Mouse (Mus musculus): ENCODE results near the gene Ttc28.
A peak's percentile ranks its signal among the peaks of the same experiment; 100 is the strongest.

The Ttc28 gene

GRCm38 (mm10) chr5:110960067-110960466 lies 80.5 kb downstream of the Ttc28 start:
- no peak for DNase-seq (ENCODE audit: low spot score in 2 of 2)

DNA sequence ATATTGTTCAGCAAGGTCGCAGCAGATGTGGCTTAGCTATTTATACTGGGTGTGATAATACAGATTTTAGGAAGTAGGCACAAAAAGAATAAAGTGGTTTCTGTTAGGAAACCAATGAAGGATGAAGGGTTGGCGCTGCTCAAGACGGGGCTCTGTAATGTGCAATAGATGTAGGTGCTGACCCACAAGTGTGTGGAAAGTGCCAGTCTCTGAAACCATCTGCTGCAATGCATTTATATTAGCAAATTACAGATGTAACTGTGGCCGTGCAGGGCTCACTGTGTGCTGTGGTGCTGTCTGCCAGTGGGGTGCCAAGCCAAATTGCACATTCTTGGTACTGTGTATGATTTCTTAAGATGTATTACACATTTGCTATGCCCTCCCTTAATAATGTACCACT lies 81.3 kb downstream of the Ttc28 start:
- no peak for DNase-seq (ENCODE audit: low spot score in 2 of 2)

- no peak for DNase-seq (ENCODE audit: low spot score in 2 of 2)
Observed at GRCm38 (mm10) chr5:110967483-110968055, 88.0 kb downstream of the Ttc28 start.

GRCm38 (mm10) chr5:110968566-110968965 lies 89.0 kb downstream of the Ttc28 start:
- DNase-seq (ENCODE audit: low spot score in 2 of 2): no peak

DNA sequence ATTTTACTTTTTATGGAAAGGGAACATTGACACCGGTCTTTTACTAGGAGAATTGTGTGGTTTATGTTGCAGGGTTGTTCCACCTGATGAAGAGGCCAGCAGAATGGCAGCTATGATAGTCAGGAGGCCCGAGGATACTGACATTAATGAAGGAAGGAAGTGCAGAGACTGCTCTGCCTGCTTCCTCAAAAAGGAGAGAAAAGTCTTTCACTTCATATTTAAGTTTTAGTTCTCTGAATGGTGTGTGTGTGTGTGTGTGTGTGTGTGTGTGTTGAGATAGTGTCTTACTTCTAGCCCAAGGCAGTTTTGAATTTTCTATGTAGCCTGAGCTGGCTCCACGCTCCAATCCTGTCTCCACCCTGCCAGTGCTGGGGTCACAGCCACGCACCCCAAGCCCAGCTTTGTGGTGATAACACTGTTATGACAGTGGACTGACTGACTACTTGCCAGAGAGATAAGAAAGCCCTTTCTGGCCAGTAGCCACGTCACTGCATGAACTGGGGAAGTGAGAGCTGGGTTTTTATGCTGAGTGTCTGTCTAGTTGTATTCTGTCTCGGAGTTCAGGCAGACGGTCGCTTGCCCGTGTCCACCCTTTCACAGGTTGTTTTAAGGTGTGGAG lies 90.7 kb downstream of the Ttc28 start:
- DNase-seq (ENCODE audit: low spot score in 2 of 2): peak in 1 of 2 experiments; percentile 17

- DNase-seq (ENCODE audit: low spot score in 2 of 2): no peak
Observed at GRCm38 (mm10) chr5:110976721-110977120, 97.1 kb downstream of the Ttc28 start.

- no peak for DNase-seq (ENCODE audit: low spot score in 2 of 2)
Observed at GRCm38 (mm10) chr5:110977796-110978195, 98.2 kb downstream of the Ttc28 start.

GRCm38 (mm10) chr5:110978461-110978860 lies 98.9 kb downstream of the Ttc28 start:
- DNase-seq (ENCODE audit: low spot score in 2 of 2): peak in 1 of 2 experiments; percentile 47

DNA sequence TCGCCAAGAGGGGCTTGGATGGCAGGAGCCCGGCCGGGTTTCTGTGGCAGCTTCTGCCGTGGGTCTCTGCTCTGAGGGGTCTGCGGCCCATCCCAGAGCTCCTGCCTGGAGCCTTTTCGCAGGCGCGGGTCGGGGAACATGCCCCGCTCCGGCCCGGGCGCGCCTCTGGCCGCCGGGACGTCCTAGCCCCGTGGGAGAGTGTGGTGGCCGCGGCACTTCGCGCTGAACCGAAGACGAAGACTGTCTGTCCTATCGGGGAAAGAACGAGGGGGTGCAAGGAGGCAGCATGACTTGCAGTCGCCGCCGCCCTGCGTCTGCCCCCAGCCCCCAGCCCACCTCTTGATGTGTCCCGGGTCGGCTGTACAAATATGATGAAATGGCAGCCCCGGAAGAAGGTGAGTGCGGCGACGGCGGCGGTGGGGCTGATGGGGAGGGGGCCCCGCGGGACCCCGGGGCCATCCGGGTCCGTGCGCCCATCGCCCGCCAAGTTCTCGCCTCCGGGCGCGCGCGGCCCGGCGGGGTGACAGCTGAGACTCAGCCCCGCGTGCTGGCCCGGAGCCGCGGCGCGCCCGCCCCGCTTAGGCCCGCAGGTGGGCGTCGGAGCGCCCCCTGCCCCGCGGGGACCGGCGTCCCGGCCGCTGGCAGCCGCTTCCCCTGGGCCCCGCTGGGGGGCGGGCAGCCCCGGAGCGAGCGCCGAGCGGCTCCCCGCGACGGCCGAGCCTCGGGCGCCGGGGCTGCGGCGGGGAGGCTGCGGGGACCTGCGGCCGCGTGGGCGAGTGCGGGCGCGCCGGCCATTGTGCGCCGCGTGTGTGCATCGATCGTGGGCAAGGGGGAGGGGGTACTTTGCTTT lies 99.6 kb downstream of the Ttc28 start:
- peak in 1 of 2 experiments; percentile 24 for DNase-seq (ENCODE audit: low spot score in 2 of 2)

DNA sequence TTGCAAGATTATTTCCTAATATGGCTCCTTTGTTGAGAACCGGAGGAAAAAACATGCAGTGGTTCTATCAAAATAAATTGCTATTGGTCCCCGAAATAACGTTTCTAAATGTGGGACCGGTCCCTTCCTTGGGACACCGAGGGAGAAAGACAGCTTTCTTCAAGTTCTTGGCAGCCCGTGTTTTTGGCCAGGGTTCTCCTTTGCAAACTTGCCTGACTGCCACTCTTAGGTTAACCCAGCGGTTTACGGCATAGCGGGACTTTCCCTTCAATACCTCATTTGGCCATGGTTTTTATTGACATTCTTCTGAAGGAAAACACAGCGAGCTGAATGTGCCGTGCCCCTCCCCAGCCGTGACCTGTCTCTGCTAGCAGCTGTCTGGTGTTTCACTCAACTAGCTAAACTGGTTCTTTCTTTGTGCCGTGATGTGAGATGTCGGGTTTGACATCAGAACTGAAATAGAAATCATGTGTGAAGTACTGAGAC lies 100.3 kb downstream of the Ttc28 start:
- no peak for DNase-seq (ENCODE audit: low spot score in 2 of 2)

DNA sequence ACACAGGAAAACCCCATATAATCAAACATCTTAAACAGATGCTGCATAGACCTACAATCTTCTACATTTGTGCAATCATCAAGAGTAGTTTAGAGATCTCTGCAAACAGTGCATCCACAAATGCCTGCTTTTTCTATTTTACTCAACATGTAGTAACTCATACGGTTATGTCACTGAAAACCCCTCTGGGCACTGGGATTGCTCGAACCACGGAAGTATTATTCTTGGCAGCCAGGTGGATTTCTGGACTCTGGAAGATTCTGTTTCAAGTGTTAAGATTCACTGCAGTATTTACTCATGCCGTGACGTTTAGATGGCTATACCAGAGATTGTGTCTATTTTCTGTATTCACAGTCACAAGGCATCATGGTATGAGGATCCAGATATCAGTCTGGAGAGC lies 101.0 kb downstream of the Ttc28 start:
- no peak for DNase-seq (ENCODE audit: low spot score in 2 of 2)

GRCm38 (mm10) chr5:110982436-110982835 lies 102.8 kb downstream of the Ttc28 start:
- DNase-seq (ENCODE audit: low spot score in 2 of 2): no peak

- no peak for DNase-seq (ENCODE audit: low spot score in 2 of 2)
Observed at GRCm38 (mm10) chr5:110984136-110984681, 104.6 kb downstream of the Ttc28 start.

GRCm38 (mm10) chr5:110996835-110997539 lies 117.4 kb downstream of the Ttc28 start:
- no peak for DNase-seq (ENCODE audit: low spot score in 2 of 2)

DNA sequence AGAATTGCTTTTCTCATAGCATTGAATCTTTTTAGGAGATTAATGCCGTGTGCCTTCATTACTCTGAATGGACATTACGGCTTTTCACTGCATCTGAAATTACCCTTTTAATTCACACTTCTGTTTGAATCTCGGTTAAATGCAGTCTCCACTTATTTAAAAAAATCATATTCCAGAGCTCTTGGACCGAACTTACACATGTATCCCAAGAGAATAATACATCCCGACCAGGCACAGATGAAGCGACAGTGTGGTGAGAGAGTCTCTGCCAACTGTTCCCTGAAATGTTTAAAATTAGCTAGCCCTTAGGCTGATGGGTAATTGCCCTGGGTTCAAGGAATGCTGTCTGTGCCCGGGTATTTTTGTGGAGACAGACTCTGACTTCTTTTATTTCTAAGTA lies 118.1 kb downstream of the Ttc28 start:
- DNase-seq (ENCODE audit: low spot score in 2 of 2): no peak

GRCm38 (mm10) chr5:110998298-110998697 lies 118.7 kb downstream of the Ttc28 start:
- no peak for DNase-seq (ENCODE audit: low spot score in 2 of 2)

DNA sequence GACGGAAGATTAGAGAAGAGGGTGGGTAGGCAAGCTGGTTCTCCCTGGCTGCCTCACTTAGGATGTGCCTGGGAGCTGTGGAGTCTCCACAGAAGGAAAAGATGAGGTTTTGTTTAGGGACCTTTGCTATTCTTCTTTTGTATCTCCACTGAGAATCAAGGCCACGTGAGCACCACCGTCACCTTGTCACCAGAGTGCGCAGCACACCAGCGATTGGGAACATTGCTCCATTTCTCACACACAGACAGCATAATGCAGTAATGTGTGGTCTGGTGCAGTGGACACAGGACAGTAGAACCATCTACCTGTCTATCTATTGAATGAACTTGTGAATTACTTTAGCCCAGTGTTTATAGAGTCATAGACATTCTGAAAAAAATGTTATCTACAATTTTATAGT lies 121.3 kb downstream of the Ttc28 start:
- no peak for DNase-seq (ENCODE audit: low spot score in 2 of 2)

- no peak for DNase-seq (ENCODE audit: low spot score in 2 of 2)
Observed at GRCm38 (mm10) chr5:111003220-111003619, 123.6 kb downstream of the Ttc28 start.

DNA sequence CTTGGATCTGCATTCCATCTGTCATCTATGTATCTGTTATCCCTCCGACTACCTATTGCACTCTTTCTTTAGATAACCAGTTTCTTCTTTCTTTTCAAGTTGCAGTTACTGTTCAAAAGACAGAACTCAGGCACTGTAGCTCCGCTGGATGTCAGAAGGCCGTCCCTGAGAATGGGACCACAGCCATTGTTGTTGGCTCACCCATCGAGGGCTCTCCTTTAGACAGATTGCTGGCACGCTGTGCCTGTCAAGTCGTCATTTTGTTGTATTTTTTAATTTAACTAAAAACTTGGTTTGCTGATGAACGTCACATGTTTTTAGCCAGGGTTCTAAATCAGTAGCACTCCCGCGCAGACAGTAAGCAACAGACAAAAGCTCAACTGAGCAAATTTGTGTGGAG lies 124.1 kb downstream of the Ttc28 start:
- no peak for DNase-seq (ENCODE audit: low spot score in 2 of 2)

DNA sequence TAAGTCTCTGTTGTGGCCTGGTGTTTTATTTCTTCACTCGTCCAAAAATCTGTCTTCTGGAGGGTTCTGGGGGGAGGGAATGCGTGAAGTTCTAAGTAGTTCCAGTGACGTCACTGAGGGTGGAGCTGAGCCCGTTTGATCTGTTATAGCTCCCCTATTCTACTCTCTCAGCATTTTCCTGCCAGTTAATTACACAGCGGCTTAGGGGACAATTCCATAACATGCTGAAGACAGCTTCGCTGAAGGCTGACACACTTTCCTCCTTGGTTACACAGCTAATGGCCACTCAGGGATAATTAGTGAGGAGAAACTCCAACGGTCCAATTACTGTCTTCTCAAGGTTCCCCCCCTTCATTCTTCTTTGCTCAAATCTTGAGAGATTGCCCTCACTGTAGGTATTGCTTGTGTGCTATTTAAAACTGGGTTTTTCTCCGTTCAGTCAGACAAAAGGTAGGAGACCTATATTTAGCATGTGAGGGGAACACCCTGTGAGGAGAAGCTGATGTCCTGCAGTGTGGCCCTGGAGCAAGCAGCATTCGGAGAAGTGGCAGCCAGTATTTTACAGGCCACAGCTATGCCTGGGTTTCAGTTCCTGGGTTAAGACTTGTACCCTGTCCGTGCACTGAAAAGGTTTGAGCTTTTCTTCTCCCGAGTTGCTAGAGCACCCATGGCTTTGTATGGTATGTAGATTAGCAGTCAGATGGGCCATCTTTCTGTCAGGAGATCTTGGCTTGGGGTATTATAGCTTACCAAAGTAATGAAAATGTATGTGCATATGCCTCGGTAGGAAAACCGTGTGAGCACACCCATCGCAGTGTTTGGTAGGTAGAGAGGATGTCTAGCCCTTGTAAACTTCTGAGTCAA lies 126.9 kb downstream of the Ttc28 start:
- DNase-seq (ENCODE audit: low spot score in 2 of 2): no peak

- DNase-seq (ENCODE audit: low spot score in 2 of 2): no peak
Observed at GRCm38 (mm10) chr5:111007136-111007500, 127.5 kb downstream of the Ttc28 start.
